Mouse (Mus musculus): ENCODE measurements around the gene Rnls. TPM values are rescaled to one million over a fixed set of nuclear protein-coding genes. Genes with fewer than 3 reads are reported as not detected.

Rnls gene
- polyA plus RNA-seq, 1 experiment = 3.8 TPM

GRCm38 (mm10) chr19:33225858-33226705 is 166.0 kb downstream of the Rnls start:
- H3K4me1 ChIP-seq (ENCODE audit: control insufficient read depth, insufficient read depth, insufficient read length, low read length) = no peaks in the 10 kb centered on the region
- no peak overlapping the region for H3K4me3 ChIP-seq (ENCODE audit: insufficient read depth, low read depth, low read length)
- H3K27ac ChIP-seq (replicated peaks; ENCODE audit: low read depth, low read length) = no peak overlapping the region

- Histone ChIP-seq H3K4me3 (ENCODE audit: insufficient read depth, low read depth, low read length) (no peak overlapping the region), H3K27ac (replicated peaks; ENCODE audit: low read depth, low read length) (no peak overlapping the region), H3K4me1 (ENCODE audit: control insufficient read depth, insufficient read depth, insufficient read length, low read length) (no peaks in the 10 kb centered on the region)
Observed at GRCm38 (mm10) chr19:33225002-33225376, 167.1 kb downstream of the Rnls start.

- Histone ChIP-seq H3K4me3 (ENCODE audit: insufficient read depth, low read depth, low read length) (no peak overlapping the region), H3K27ac (replicated peaks; ENCODE audit: low read depth, low read length) (no peak overlapping the region)
Observed at GRCm38 (mm10) chr19:33224181-33225001, 167.7 kb downstream of the Rnls start.

GRCm38 (mm10) chr19:33223766-33224165 is 168.3 kb downstream of the Rnls start:
- Histone ChIP-seq H3K4me1 (ENCODE audit: control insufficient read depth, insufficient read depth, insufficient read length, low read length) (no peaks in the 10 kb centered on the region), H3K4me3 (ENCODE audit: insufficient read depth, low read depth, low read length) (0 out of 2 replicates have a peak overlapping the region, but pooled peaks have one; percentile 12), H3K27ac (replicated peaks; ENCODE audit: low read depth, low read length) (peak overlapping the region; percentile 78)

More at GRCm38 (mm10) chr19:33224181-33225001, 167.7 kb downstream of the Rnls start:
- no peaks in the 10 kb centered on the region for H3K4me1 ChIP-seq (ENCODE audit: control insufficient read depth, insufficient read depth, insufficient read length, low read length)

- peak overlapping the region; percentile 78 for H3K27ac ChIP-seq (replicated peaks; ENCODE audit: low read depth, low read length)
- H3K4me3 ChIP-seq (ENCODE audit: insufficient read depth, low read depth, low read length) = peak overlapping the region; percentile 12; the same call in 1 of the 2 replicates
- H3K4me1 ChIP-seq (ENCODE audit: control insufficient read depth, insufficient read depth, insufficient read length, low read length) = no peaks in the 10 kb centered on the region
Observed at GRCm38 (mm10) chr19:33223276-33223675, 168.8 kb downstream of the Rnls start.

GRCm38 (mm10) chr19:33222595-33223223 is 169.4 kb downstream of the Rnls start:
- Histone ChIP-seq H3K27ac (replicated peaks; ENCODE audit: low read depth, low read length) (no peak overlapping the region), H3K4me3 (ENCODE audit: insufficient read depth, low read depth, low read length) (no peak overlapping the region), H3K4me1 (ENCODE audit: control insufficient read depth, insufficient read depth, insufficient read length, low read length) (no peaks in the 10 kb centered on the region)

- Histone ChIP-seq H3K27ac (replicated peaks; ENCODE audit: low read depth, low read length) (no peak overlapping the region), H3K4me3 (ENCODE audit: insufficient read depth, low read depth, low read length) (no peak overlapping the region), H3K4me1 (ENCODE audit: control insufficient read depth, insufficient read depth, insufficient read length, low read length) (no peaks in the 10 kb centered on the region)
Observed at GRCm38 (mm10) chr19:33217791-33218300, 174.2 kb downstream of the Rnls start.

GRCm38 (mm10) chr19:33209709-33210108 is 182.4 kb downstream of the Rnls start:
- H3K4me1 ChIP-seq (ENCODE audit: control insufficient read depth, insufficient read depth, insufficient read length, low read length) = no peaks in the 10 kb centered on the region
- no peak overlapping the region for H3K27ac ChIP-seq (replicated peaks; ENCODE audit: low read depth, low read length)

GRCm38 (mm10) chr19:33207991-33208390 is 184.1 kb downstream of the Rnls start:
- H3K4me3 ChIP-seq (ENCODE audit: insufficient read depth, low read depth, low read length) = no peak overlapping the region
- no peak overlapping the region for H3K27ac ChIP-seq (replicated peaks; ENCODE audit: low read depth, low read length)
- H3K4me1 ChIP-seq (ENCODE audit: control insufficient read depth, insufficient read depth, insufficient read length, low read length) = no peaks in the 10 kb centered on the region

More at GRCm38 (mm10) chr19:33209709-33210108, 182.4 kb downstream of the Rnls start:
- no peak overlapping the region for H3K4me3 ChIP-seq (ENCODE audit: insufficient read depth, low read depth, low read length)

- H3K4me1 ChIP-seq (ENCODE audit: control insufficient read depth, insufficient read depth, insufficient read length, low read length) = no peaks in the 10 kb centered on the region
- H3K4me3 ChIP-seq (ENCODE audit: insufficient read depth, low read depth, low read length) = no peak overlapping the region
- H3K27ac ChIP-seq (replicated peaks; ENCODE audit: low read depth, low read length) = no peak overlapping the region
Observed at GRCm38 (mm10) chr19:33205389-33205788, 186.7 kb downstream of the Rnls start.

- Histone ChIP-seq H3K4me3 (ENCODE audit: insufficient read depth, low read depth, low read length) (no peak overlapping the region), H3K27ac (replicated peaks; ENCODE audit: low read depth, low read length) (no peak overlapping the region), H3K4me1 (ENCODE audit: control insufficient read depth, insufficient read depth, insufficient read length, low read length) (no peaks in the 10 kb centered on the region)
Observed at GRCm38 (mm10) chr19:33202422-33202821, 189.7 kb downstream of the Rnls start.

GRCm38 (mm10) chr19:33201181-33201580 is 190.9 kb downstream of the Rnls start:
- no peaks in the 10 kb centered on the region for H3K4me1 ChIP-seq (ENCODE audit: control insufficient read depth, insufficient read depth, insufficient read length, low read length)
- H3K4me3 ChIP-seq (ENCODE audit: insufficient read depth, low read depth, low read length) = no peak overlapping the region
- no peak overlapping the region for H3K27ac ChIP-seq (replicated peaks; ENCODE audit: low read depth, low read length)

- no peaks in the 10 kb centered on the region for H3K4me1 ChIP-seq (ENCODE audit: control insufficient read depth, insufficient read depth, insufficient read length, low read length)
Observed at GRCm38 (mm10) chr19:33192064-33192463, 200.0 kb downstream of the Rnls start.

GRCm38 (mm10) chr19:33188766-33189165 is 203.3 kb downstream of the Rnls start:
- Histone ChIP-seq H3K27ac (replicated peaks; ENCODE audit: low read depth, low read length) (no peak overlapping the region), H3K4me1 (ENCODE audit: control insufficient read depth, insufficient read depth, insufficient read length, low read length) (no peaks in the 10 kb centered on the region), H3K4me3 (ENCODE audit: insufficient read depth, low read depth, low read length) (no peak overlapping the region)

More at GRCm38 (mm10) chr19:33192064-33192463, 200.0 kb downstream of the Rnls start:
- Histone ChIP-seq H3K27ac (replicated peaks; ENCODE audit: low read depth, low read length) (no peak overlapping the region), H3K4me3 (ENCODE audit: insufficient read depth, low read depth, low read length) (no peak overlapping the region)

- no peak overlapping the region for H3K27ac ChIP-seq (replicated peaks; ENCODE audit: low read depth, low read length)
- no peaks in the 10 kb centered on the region for H3K4me1 ChIP-seq (ENCODE audit: control insufficient read depth, insufficient read depth, insufficient read length, low read length)
- H3K4me3 ChIP-seq (ENCODE audit: insufficient read depth, low read depth, low read length) = no peak overlapping the region
Observed at GRCm38 (mm10) chr19:33179595-33179994, 212.5 kb downstream of the Rnls start.

All from brown adipose tissue, adult 24 weeks (tissue).